Mouse (Mus musculus) adrenal gland, postnatal 25 days (tissue): Measurements from ENCODE around the gene Usp8. TPM values are rescaled to one million over a fixed set of nuclear protein-coding genes. Genes with fewer than 3 reads are reported as not detected.
A peak's percentile ranks its signal among the peaks of the same experiment; 100 is the strongest.

Experiments
- DNase-seq: peaks from one replicate; pipeline ENCODE4 v3.0.0; 2021; ENCODE audit warnings: mixed read lengths
- total RNA-seq: library from RNA; stranded (reverse); gene quantifications from 2 replicates; pipeline ENCODE4 v1.2.3, GENCODE M21; 2021

Gene Usp8
- total RNA-seq, 1 experiment from 2014 or later: 81.6 TPM

DNA sequence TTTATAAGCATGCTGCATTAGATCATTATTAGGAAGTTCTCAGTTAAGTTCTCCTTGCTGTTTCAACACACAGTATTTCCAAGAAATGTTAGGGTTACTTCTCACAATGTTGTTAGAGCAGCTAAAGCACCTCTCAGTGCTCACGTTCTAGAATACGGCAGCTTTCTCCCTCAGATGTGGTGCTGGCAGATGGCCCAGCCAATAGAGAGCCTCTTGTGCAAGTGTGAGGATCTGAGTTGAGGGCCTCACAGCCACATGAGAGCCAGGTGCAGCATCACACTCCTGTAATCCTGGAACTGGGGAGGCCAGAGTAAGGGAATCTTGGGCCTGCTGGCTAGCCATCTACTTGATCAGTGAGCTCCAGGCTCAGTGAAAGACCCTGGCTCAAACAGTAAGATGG lies 33.2 kb downstream of the Usp8 start:
- DNase-seq: no peak

- no peak for DNase-seq
These were observed 36.3 kb downstream of the Usp8 start for GRCm38 (mm10) chr2:126743389-126743788.

GRCm38 (mm10) chr2:126755664-126756063 lies 48.5 kb downstream of the Usp8 start:
- DNase-seq: no peak

DNA sequence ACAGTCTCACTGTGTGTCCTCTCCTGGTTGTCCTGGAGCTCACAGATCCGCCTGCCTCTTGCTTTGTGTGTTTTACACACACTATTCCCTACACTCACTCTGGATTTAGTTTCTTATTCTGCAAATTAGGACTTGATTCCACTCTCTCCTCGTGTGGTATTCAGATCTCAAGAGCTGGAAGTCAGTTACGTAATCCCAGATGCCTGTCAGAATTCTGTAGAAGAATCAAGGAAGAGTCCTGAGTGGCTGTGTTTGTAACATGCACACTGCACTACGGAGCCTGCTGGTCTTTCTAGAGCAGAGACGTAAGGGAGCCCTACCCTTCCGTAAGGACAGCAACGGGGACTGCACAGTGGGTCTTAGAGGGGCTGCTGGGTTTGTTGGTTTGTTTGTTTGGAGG lies 52.2 kb downstream of the Usp8 start:
- DNase-seq: no peak

DNA sequence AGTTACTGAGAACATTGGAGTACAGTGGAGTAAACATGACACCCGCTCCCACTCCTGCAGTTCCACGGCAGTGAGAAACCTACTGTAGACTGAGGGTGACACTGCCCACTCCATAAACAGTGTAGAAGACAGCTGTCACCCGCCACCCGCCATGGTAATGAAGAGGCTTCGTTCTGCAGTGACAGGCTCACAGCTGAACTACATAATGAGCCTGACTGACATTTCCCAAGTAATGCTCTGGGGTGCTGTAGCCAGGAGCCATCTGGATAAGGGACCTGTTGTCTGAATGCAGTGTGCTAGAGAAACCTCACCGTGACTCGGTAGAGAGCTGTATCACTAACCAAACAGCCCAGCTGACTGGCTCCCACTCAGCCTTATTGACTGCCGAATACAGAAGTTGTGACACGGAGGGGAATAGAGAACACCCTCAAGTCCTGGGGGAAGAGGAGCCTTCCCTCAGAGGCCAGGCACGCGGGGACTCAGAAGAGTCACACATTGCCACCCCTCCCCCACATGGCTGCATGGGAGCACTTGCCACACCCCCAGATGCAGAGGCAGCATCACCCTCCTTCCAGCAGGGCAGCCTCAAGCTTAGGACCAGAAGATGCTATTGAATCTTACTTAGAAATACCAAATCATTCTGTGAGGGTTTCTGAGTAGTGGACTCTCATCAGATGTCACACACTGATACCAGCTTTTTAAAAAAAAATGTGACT lies 58.9 kb downstream of the Usp8 start:
- no peak for DNase-seq

- DNase-seq: no peak
These were observed 60.5 kb downstream of the Usp8 start for GRCm38 (mm10) chr2:126767599-126767998.

DNA sequence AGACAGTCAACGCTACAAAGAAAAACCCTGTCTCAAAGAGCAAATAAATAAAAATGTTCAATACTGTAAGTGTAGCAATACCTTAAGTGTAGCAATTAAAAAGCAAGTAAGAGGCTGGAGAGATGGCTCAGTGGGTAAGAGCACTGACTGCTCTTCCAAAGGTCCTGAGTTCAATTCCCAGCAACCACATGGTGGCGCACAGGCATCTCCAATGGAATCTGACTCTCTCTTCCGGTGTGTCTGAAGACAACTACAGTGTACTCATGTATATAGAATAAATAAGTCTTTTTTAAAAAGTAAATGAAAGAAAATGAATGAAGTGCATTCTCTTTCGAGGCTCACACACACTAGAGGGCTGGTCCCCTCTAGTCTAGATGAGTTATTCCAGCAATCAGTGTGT lies 61.1 kb downstream of the Usp8 start:
- DNase-seq: no peak

- DNase-seq: no peak
These were observed 62.5 kb downstream of the Usp8 start for GRCm38 (mm10) chr2:126769431-126770181.

DNA sequence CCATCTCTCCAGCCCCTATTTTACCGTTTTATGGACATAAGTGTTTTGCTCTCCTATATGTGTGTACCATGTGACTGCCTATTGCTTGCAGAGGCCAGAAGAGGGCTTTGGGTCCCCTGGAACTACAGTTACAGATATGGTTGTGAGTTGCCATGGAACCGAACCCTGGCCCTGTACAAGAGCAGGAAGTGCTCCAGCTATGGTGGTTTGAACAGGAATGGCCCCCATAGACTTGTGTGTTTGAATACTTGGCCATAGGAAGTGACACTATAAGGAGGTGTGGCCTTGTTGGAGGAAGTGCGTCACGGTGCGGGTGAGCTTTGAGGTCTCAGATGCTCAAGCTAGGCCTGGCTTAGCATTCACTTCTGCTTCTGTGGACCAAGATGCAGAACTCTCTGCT lies 65.1 kb downstream of the Usp8 start:
- DNase-seq: no peak

- no peak for DNase-seq
These were observed 68.8 kb downstream of the Usp8 start for GRCm38 (mm10) chr2:126775951-126776350.

GRCm38 (mm10) chr2:126776416-126776815 lies 69.3 kb downstream of the Usp8 start:
- no peak for DNase-seq

- DNase-seq: no peak
These were observed 71.7 kb downstream of the Usp8 start for GRCm38 (mm10) chr2:126778806-126779205.

DNA sequence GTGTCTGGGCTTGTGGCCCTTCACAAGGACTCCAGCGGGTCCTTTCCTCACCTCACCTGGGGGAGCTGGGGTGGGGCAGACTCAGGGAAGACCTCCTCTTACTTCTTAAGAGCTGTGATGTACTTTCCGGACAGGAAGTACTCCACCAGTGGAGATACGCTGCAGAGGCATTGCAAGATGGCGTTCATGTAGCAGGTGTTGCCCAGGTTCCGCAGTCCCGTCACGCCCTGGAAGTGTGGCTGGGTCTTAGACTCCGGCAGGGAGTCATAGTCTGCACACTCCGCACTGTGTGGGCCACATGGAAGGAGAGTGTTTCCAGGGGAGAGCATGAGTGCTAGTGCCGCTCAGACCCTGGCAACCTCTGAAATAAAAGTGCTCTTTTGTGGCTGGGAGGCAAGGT lies 73.2 kb downstream of the Usp8 start:
- DNase-seq: no peak

- no peak for DNase-seq
These were observed 74.3 kb downstream of the Usp8 start for GRCm38 (mm10) chr2:126781478-126781877.

GRCm38 (mm10) chr2:126782433-126782832 lies 75.3 kb downstream of the Usp8 start:
- DNase-seq: peak; percentile 40

GRCm38 (mm10) chr2:126783370-126783769 lies 76.2 kb downstream of the Usp8 start, which contains the start of gene Usp50:
Gene Usp50, minus strand, starts transcription at chr2:126783470.
- no peak for DNase-seq

DNA sequence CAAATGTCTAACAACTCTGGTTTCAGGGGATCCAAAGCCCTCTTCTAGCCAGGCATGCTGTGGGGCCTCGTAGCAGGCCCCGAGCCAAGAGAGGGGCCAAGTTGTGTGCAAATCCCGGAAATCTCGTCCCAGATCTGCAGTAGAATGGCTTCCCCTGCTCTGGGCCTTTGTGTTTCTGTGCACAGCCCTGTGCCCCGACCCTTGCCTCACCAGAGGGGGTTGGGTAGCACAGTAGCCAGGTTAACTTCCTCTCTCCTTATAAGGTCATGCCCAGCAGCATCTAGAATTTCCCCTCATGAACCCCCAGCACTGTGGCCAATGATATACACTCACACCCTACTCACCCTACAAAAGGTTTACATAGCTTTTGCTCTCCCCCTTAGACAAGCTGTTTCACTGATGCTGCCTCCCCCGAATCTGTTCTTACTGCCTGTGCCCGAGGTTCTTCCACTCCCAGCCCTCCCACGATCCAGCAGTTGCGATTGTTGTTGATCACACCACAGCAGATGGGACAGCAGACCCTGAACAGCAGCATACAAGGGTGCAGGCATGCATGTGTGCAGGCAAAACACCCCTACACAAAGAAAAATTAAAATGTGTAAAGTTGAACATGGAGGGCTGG lies 80.7 kb downstream of the Usp8 start:
- no peak for DNase-seq

- DNase-seq: no peak
These were observed 85.5 kb downstream of the Usp8 start for GRCm38 (mm10) chr2:126792611-126793010.

GRCm38 (mm10) chr2:126795708-126796107 lies 88.6 kb downstream of the Usp8 start:
- DNase-seq: no peak

- no peak for DNase-seq
These were observed 91.3 kb downstream of the Usp8 start for GRCm38 (mm10) chr2:126798455-126798854.

GRCm38 (mm10) chr2:126801980-126802379 lies 94.9 kb downstream of the Usp8 start:
- DNase-seq: no peak
